Mouse (Mus musculus) megakaryocyte, embryonic 14.5 days (primary cell): Measurements from ENCODE around the gene Dars2.

Experiments used
- FLI1 ChIP-seq: IDR thresholded peaks from 2 replicates; pipeline ENCODE4 v1.6.1; 2012; ENCODE audit warnings: low read length, inconsistent platforms, mixed read lengths
- GATA1 ChIP-seq: IDR thresholded peaks from 3 replicates; pipeline ENCODE4 v1.6.1; 2012; ENCODE audit warnings: mixed read lengths, low read length, inconsistent platforms, borderline replicate concordance

GRCm38 (mm10) chr1:161063351-161063750 lies 7.1 kb downstream of the Dars2 start:
- no peak for TF ChIP-seq GATA1
- TF ChIP-seq FLI1, result no peak
